Mouse (Mus musculus) CH12.LX (cell line): ENCODE measurements around the gene Stk38l. TPM values are rescaled to one million over a fixed set of nuclear protein-coding genes. Genes with fewer than 3 reads are reported as not detected.

Source experiments
- DNase-seq: peaks from one replicate; pipeline ENCODE4 v3.0.0-alpha.2; 2013; ENCODE audit errors: extremely low read depth
- H3K27ac ChIP-seq: 2 replicates; pipeline ENCODE4 v1.5.1; 2012; ENCODE audit warnings: low read depth, mild to moderate bottlenecking, control low read depth, moderate library complexity; ENCODE audit not compliant: insufficient read depth
- H3K27me3 ChIP-seq: replicated peaks from 2 replicates; pipeline ENCODE3; 2012; ENCODE audit warnings: inconsistent platforms
- H3K36me3 ChIP-seq, 2 experiments: replicated peaks in 1 of 2; 2 replicates each; pipeline versions ENCODE3 to v1.6.1; 2012; ENCODE audit warnings: inconsistent platforms in 1 of 2, low read length in 1 of 2, mild to moderate bottlenecking in 1 of 2, mixed read lengths in 1 of 2, moderate library complexity in 1 of 2; ENCODE audit not compliant: control insufficient read depth in 1 of 2, insufficient read depth in 1 of 2
- H3K4me1 ChIP-seq, 2 experiments: 2 replicates each; pipeline ENCODE4 v1.6.1; 2012; ENCODE audit warnings: inconsistent platforms in 1 of 2, moderate library complexity in 1 of 2; ENCODE audit not compliant: insufficient read depth in 2 of 2, control insufficient read depth in 1 of 2
- H3K4me2 ChIP-seq: 2 replicates; pipeline ENCODE4 v1.6.1; 2012; ENCODE audit warnings: low read depth, mild to moderate bottlenecking, control low read depth; ENCODE audit not compliant: poor library complexity, insufficient read depth, severe bottlenecking
- H3K4me3 ChIP-seq, 3 experiments: fragments of 150-350 bp in 1 of 3; sonication (generic) in 1 of 3; replicated peaks in 1 of 3; 2 replicates each; pipeline versions ENCODE3 to v1.5.1; 2011 to 2012; ENCODE audit warnings: low read depth in 2 of 3, low read length in 2 of 3, mild to moderate bottlenecking in 2 of 3, moderate library complexity in 2 of 3, control low read depth in 1 of 3, improper control_type of control experiment in 1 of 3, inconsistent platforms in 1 of 3, mixed read lengths in 1 of 3; ENCODE audit not compliant: poor library complexity in 1 of 3
- H3K79me2 ChIP-seq: replicated peaks from 2 replicates; pipeline ENCODE4 v1.6.1; 2012; ENCODE audit warnings: mild to moderate bottlenecking, moderate library complexity; ENCODE audit not compliant: control insufficient read depth, poor library complexity, insufficient read depth, severe bottlenecking; ENCODE audit errors: extremely low read depth
- H3K9ac ChIP-seq: 2 replicates; pipeline ENCODE4 v1.6.1; 2012; ENCODE audit warnings: low read depth, mild to moderate bottlenecking, control low read depth, moderate library complexity; ENCODE audit not compliant: insufficient read depth
- H3K9me3 ChIP-seq: replicated peaks from 2 replicates; pipeline ENCODE3; 2012; ENCODE audit warnings: low read length, inconsistent platforms, mixed read lengths
- BHLHE40 ChIP-seq: IDR thresholded peaks from 2 replicates; pipeline ENCODE4 v1.6.1; 2011; ENCODE audit warnings: mild to moderate bottlenecking, low read depth, low read length, improper control_type of control experiment
- CHD2 ChIP-seq: IDR thresholded peaks from 2 replicates; pipeline ENCODE4 v1.6.1; 2011; ENCODE audit warnings: low read length, improper control_type of control experiment
- CTCF ChIP-seq, 2 experiments: IDR thresholded peaks in 1 of 2; conservative IDR thresholded peaks in 1 of 2; 2 replicates each; pipeline ENCODE4 v1.5.1; 2011 to 2012; ENCODE audit warnings: low read depth in 2 of 2, low read length in 2 of 2, improper control_type of control experiment in 1 of 2, inconsistent platforms in 1 of 2, mild to moderate bottlenecking in 1 of 2, moderate library complexity in 1 of 2
- EP300 ChIP-seq: IDR thresholded peaks from 2 replicates; pipeline ENCODE4 v1.6.1; 2011; ENCODE audit warnings: low read length, improper control_type of control experiment
- GABPA ChIP-seq: IDR thresholded peaks from 2 replicates; pipeline ENCODE4 v1.6.1; 2012; ENCODE audit warnings: low read depth, low read length, improper control_type of control experiment, inconsistent platforms; ENCODE audit not compliant: insufficient replicate concordance
- HCFC1 ChIP-seq: IDR thresholded peaks from 2 replicates; pipeline ENCODE4 v1.6.1; 2012; ENCODE audit warnings: low read depth, mild to moderate bottlenecking, inconsistent platforms, low read length, improper control_type of control experiment
- IRF4 ChIP-seq: IDR thresholded peaks from 2 replicates; pipeline ENCODE4 v1.6.1; 2014; ENCODE audit warnings: low read depth, mild to moderate bottlenecking, inconsistent platforms, low read length, improper control_type of control experiment
- JUN ChIP-seq: IDR thresholded peaks from 2 replicates; pipeline ENCODE4 v1.6.1; 2011; ENCODE audit warnings: low read depth, mild to moderate bottlenecking, low read length, improper control_type of control experiment, moderate library complexity; ENCODE audit not compliant: insufficient read depth
- JUND ChIP-seq: conservative IDR thresholded peaks from 2 replicates; pipeline ENCODE4 v1.6.1; 2011; ENCODE audit warnings: low read depth, low read length, improper control_type of control experiment
- MAFK ChIP-seq: IDR thresholded peaks from 2 replicates; pipeline ENCODE4 v1.6.1; 2011; ENCODE audit warnings: low read length, improper control_type of control experiment; ENCODE audit not compliant: insufficient replicate concordance
- MAX ChIP-seq: IDR thresholded peaks from 2 replicates; pipeline ENCODE4 v1.6.1; 2011; ENCODE audit warnings: low read length, improper control_type of control experiment
- MAZ ChIP-seq: IDR thresholded peaks from 2 replicates; pipeline ENCODE4 v1.6.1; 2012; ENCODE audit warnings: low read depth, mild to moderate bottlenecking, inconsistent platforms, low read length, improper control_type of control experiment, moderate library complexity
- MXI1 ChIP-seq: IDR thresholded peaks from 2 replicates; pipeline ENCODE4 v1.6.1; 2011; ENCODE audit warnings: mild to moderate bottlenecking, low read depth, low read length, improper control_type of control experiment
- MYC ChIP-seq: IDR thresholded peaks from 2 replicates; pipeline ENCODE4 v1.6.1; 2011; ENCODE audit warnings: low read depth, mild to moderate bottlenecking, improper control_type of control experiment, low read length
- NELFE ChIP-seq: IDR thresholded peaks from 2 replicates; pipeline ENCODE4 v1.6.1; 2011; ENCODE audit warnings: low read depth, low read length, improper control_type of control experiment
- PAX5 ChIP-seq: IDR thresholded peaks from 2 replicates; pipeline ENCODE4 v1.6.1; 2012; ENCODE audit warnings: low read length, inconsistent platforms, mixed read lengths
- POLR2A ChIP-seq: IDR thresholded peaks from 2 replicates; pipeline ENCODE4 v1.6.1; 2011; ENCODE audit warnings: low read depth, mild to moderate bottlenecking, improper control_type of control experiment, low read length
- POLR2AphosphoS2 ChIP-seq: IDR thresholded peaks from 2 replicates; pipeline ENCODE4 v1.6.1; 2011; ENCODE audit warnings: low read depth, low read length, improper control_type of control experiment
- RCOR1 ChIP-seq: conservative IDR thresholded peaks from 2 replicates; pipeline ENCODE4 v1.6.1; 2012; ENCODE audit warnings: low read depth, mild to moderate bottlenecking, inconsistent platforms, low read length, improper control_type of control experiment
- SIN3A ChIP-seq: IDR thresholded peaks from 2 replicates; pipeline ENCODE4 v1.6.1; 2012; ENCODE audit warnings: low read length, improper control_type of control experiment, inconsistent platforms
- TBP ChIP-seq: conservative IDR thresholded peaks from 2 replicates; pipeline ENCODE4 v1.6.1; 2011; ENCODE audit warnings: low read depth, low read length, improper control_type of control experiment
- TCF12 ChIP-seq: IDR thresholded peaks from 2 replicates; pipeline ENCODE4 v1.6.1; 2014; ENCODE audit warnings: low read depth, mild to moderate bottlenecking, inconsistent platforms, low read length, improper control_type of control experiment
- USF2 ChIP-seq: conservative IDR thresholded peaks from 2 replicates; pipeline ENCODE4 v1.6.1; 2011; ENCODE audit warnings: low read depth, low read length, improper control_type of control experiment
- ZC3H11A ChIP-seq: IDR thresholded peaks from 2 replicates; pipeline ENCODE4 v1.6.1; 2012; ENCODE audit warnings: low read depth, mild to moderate bottlenecking, inconsistent platforms, low read length, improper control_type of control experiment
- ZMIZ1 ChIP-seq: IDR thresholded peaks from 2 replicates; pipeline ENCODE4 v1.6.1; 2012; ENCODE audit warnings: low read depth, mild to moderate bottlenecking, inconsistent platforms, low read length, improper control_type of control experiment
- dilution Hi-C: fragments of 300-500 bp; cut with MboI; formaldehyde crosslinking; loops from 2 replicates; pipeline ENCODE4 v1.14.3; 2020; ENCODE audit warnings: low sequenced_read_pairs; ENCODE audit not compliant: extremely low pct_unique_long_range_greater_than_20kb, extremely low pct_ligation_motif_present
- in situ Hi-C: fragments of 300-500 bp; cut with MboI; formaldehyde crosslinking; loops from 3 replicates; pipeline ENCODE4 v1.14.3; 2019; ENCODE audit warnings: low sequenced_read_pairs, low pct_ligation_motif_present, low pct_unique_long_range_greater_than_20kb, mixed read lengths
- polyA plus RNA-seq: library from polyadenylated mRNA; unstranded; fragments of >175 nt; gene quantifications from 2 replicates; pipeline ENCODE4 v1.2.1, GENCODE M21; 2012; ENCODE audit warnings: low read depth; ENCODE audit not compliant: insufficient read length
- total RNA-seq, 2 experiments: library from RNA; depleted of rRNA; stranded (reverse); fragments of 300-350 nt in 1 of 2; fragments of >200 nt in 1 of 2; gene quantifications; 2 replicates each; pipeline ENCODE4 v1.2.3; 2012 to 2014

Stk38l gene
- total and polyA plus RNA-seq, 3 experiments = 3.8 to 5.2 (median 4.7) TPM

DNA sequence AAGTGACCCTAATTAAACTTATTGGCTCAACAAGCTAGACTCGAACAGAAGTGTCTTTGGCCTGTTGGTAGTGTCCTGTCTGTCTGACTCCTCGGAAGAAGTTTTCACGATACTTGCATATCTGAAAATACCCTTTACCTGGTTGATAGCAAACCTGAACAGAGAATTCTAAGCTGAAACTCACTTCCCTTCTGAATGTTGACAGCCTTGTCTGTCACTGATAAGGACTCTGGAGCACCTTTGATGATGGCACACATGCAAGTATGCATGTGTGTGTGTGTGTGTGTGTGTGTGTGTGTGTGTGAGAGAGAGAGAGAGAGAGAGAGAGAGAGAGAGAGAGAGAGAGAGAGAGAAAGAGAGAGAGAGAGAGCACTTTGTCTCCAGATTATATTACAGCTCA lies 21.4 kb upstream of the Stk38l start:
- Histone ChIP-seq H3K27ac (no peak overlapping the region), H3K4me3 (no peak overlapping the region), H3K4me1 (no peaks in the 10 kb centered on the region), H3K79me2 (no peaks in the 10 kb centered on the region), H3K9ac (no peak overlapping the region), H3K27me3 (no peaks in the 10 kb centered on the region), H3K4me2 (no peak overlapping the region), H3K9me3 (peaks cover 7% of the 10 kb centered on the region), H3K36me3 (no peaks in the 10 kb centered on the region)
- DNase-seq = no peak
- no peak for TF ChIP-seq MAX
- TF ChIP-seq MAFK = no peak
- TF ChIP-seq EP300 = no peak
- TF ChIP-seq MAZ = no peak
- TF ChIP-seq NELFE = no peak
- no peak for TF ChIP-seq ZC3H11A
- TF ChIP-seq PAX5 = no peak
- TF ChIP-seq POLR2A = no peak
- TF ChIP-seq CHD2 = no peak
- TF ChIP-seq CTCF (conservative IDR thresholded peaks at IDR 0.05 in 1 of 2, IDR thresholded peaks at IDR 0.05 in 1 of 2; ENCODE audit: low read depth in 2 of 2, low read length in 2 of 2) = no peak
- no peak for TF ChIP-seq JUN
- TF ChIP-seq RCOR1 = no peak
- TF ChIP-seq USF2 = no peak
- no peak for TF ChIP-seq POLR2AphosphoS2
- TF ChIP-seq TCF12 = no peak
- no peak for TF ChIP-seq HCFC1
- dilution Hi-C loops = no loop called here
- in situ Hi-C loops = no loop called here

GRCm38 (mm10) chr6:146705631-146706030 lies 19.2 kb upstream of the Stk38l start:
- H3K9me3 ChIP-seq = peaks cover 7% of the 10 kb centered on the region
- H3K36me3 ChIP-seq = no peaks in the 10 kb centered on the region
- TF ChIP-seq ZMIZ1 (no peak), TBP (no peak), JUND (no peak), CHD2 (no peak), GABPA (no peak), POLR2A (no peak), MXI1 (no peak), JUN (no peak), NELFE (no peak), PAX5 (no peak), TCF12 (no peak), IRF4 (no peak), SIN3A (no peak), BHLHE40 (no peak), MYC (no peak)
- no peaks in the 10 kb centered on the region for H3K79me2 ChIP-seq
- in situ Hi-C loops = no loop called here
- dilution Hi-C loops = no loop called here
- H3K9ac ChIP-seq = no peak overlapping the region
- no peak overlapping the region for H3K4me3 ChIP-seq
- DNase-seq = no peak
- no peak overlapping the region for H3K27ac ChIP-seq
- H3K4me2 ChIP-seq = no peak overlapping the region
- no peaks in the 10 kb centered on the region for H3K4me1 ChIP-seq
- H3K27me3 ChIP-seq = no peaks in the 10 kb centered on the region
